Mouse (Mus musculus): ENCODE results near the gene Rnf10.

GRCm38 (mm10) chr5:115266787-115267468, 5.8 kb downstream of the Rnf10 start:
- TF ChIP-seq MYOG (IDR thresholded peaks at IDR 0.05; ENCODE audit: control insufficient read depth in 1 of 3, insufficient read depth in 1 of 3, insufficient read length in 2 of 3, low read depth in 2 of 3) (no peak), SRF (IDR thresholded peaks at IDR 0.05; ENCODE audit: control insufficient read depth, insufficient read length, low read depth) (no peak), POLR2A (IDR thresholded peaks at IDR 0.05; ENCODE audit: insufficient read length, low read depth) (no peak), TCF12 (IDR thresholded peaks at IDR 0.05; ENCODE audit: insufficient read depth, poor library complexity, severe bottlenecking) (no peak), USF1 (IDR thresholded peaks at IDR 0.05; ENCODE audit: low read depth) (no peak), POLR2AphosphoS2 (IDR thresholded peaks at IDR 0.05; ENCODE audit: insufficient read length, low read depth) (no peak), MAX (IDR thresholded peaks at IDR 0.05; ENCODE audit: low read depth) (no peak), CEBPB (IDR thresholded peaks at IDR 0.05; ENCODE audit: insufficient read depth, poor library complexity, severe bottlenecking) (no peak), MYOD1 (IDR thresholded peaks at IDR 0.05; ENCODE audit: control insufficient read depth in 1 of 3, insufficient read length in 2 of 3, low read depth in 2 of 3) (no peak)

Data from myocyte (in vitro differentiated cells).